Mouse (Mus musculus) heart, adult 2 months (tissue): ENCODE measurements at regions not wholly inside any gene's neighbourhood (a gene's known extent, or its start where the extent isn't known, plus 50 kb on each side); places are given as distances from the start of the nearest gene placed in this dataset.

Source experiments
- CTCF ChIP-seq: fragments of 200-600 bp; IDR thresholded peaks from 2 replicates; pipeline ENCODE4 v1.8.1; 2022; ENCODE audit warnings: antibody characterized with exemption, mild to moderate bottlenecking, moderate library complexity
- EP300 ChIP-seq: fragments of 200-500 bp; IDR thresholded peaks from 2 replicates; pipeline ENCODE4 v1.6.1; 2011; ENCODE audit warnings: low read depth, low read length, control low read depth; ENCODE audit not compliant: insufficient read depth
- POLR2A ChIP-seq: fragments of 200-500 bp; IDR thresholded peaks from 2 replicates; pipeline ENCODE4 v1.6.1; 2011; ENCODE audit warnings: mild to moderate bottlenecking, low read depth, low read length, control low read depth; ENCODE audit not compliant: insufficient read depth

- no peak for TF ChIP-seq EP300
- TF ChIP-seq CTCF: no peak
- no peak for TF ChIP-seq POLR2A
These were observed 293.8 kb downstream of the Bcl11a start for GRCm38 (mm10) chr11:24371687-24371950.
